Mouse (Mus musculus) c-Kit-positive CD71-positive TER-119-positive erythroid progenitor cells, embryonic 14.5 days (primary cell): ENCODE measurements around the gene Arhgap6.
A peak's percentile ranks its signal among the peaks of the same experiment; 100 is the strongest.

ENCODE experiments used
- DNase-seq: peaks from one replicate; pipeline ENCODE4 v3.0.0-alpha.2; 2013; ENCODE audit warnings: low spot score

The Arhgap6 gene

DNA sequence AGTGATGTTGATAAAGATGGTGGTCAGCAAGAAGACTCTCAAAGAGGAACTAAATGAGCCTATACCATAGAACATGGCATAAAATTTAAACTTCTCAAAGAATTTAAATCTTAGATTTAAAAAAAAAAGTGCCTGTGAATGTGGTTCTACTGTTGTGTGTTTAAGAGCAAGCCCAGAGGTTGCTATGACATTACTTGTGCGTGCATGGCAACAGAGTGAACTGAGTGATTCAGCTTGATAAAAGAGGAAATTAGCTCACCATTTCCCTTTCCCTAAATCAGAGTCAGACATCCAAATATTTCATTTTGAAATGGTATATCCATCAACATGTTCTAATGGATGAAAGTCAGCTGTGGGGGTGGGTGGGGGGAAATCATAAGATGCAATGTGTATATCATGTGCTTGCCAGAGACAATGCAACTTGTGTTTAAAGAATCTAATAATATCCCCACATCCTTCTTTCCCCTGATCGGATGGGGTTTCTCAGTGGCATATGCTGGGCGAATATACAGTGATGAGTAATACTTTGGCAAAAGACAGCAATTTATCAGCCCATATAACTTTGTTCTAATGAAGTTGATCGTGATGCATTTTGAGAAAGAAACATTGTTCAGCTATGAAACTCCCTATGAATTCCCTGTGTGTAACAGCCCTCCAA is 328.3 kb downstream of the Arhgap6 start:
- no peak for DNase-seq

DNA sequence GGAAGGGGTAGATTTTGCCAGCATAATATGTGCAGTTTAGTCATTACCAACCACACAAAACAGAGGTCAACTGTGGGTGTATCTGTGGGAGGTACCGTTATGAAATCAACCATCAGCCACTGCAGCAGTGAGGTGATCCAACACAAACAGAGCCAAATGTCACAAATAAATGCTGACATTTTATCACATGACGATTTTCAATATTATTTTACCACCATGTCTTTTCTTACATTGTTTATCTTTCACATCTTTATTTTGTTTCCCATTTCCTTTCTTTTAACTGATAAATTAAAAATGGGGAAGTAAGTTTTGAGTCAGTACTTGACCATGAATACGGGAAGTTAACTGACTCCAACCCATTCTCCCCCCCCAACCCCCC is 328.9 kb downstream of the Arhgap6 start:
- DNase-seq, result no peak

DNA sequence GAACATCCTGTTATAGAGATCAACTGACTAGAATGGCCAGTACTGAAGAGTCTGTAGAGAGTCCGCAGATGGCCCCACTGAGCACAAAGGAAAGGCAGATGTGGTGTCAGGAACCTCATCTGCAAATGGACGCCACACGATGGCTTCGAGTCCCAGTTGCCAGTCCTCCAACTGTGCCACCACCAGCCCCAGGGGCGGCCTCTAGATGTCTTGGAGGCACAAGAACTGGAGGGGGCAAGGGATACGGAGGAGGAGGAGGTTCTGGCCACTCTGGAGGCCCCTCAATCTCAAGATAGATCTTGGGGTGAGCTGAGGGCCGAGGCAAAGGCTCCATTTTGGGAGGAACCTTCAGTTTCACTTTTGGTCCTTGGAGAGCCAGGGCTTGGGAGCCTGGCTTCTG is 344.9 kb downstream of the Arhgap6 start:
- no peak for DNase-seq

DNA sequence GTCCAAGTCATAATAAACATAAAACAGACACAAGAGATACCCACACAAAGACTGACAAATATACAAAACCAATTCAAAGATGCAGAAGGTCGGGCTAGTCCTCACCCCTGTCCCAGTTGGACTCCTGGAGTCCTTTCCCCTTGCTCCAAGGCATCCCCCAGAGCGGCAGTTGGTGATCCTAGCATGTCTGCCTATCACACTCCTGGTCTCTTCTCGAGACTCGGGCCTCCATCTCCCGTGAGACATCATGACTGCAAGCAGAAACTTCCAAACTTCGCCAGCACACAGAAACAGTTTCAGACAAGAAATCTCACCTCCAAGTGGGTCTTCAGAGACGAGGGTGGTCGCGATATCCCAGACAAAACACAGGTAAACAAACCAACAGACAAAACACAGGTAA is 345.6 kb downstream of the Arhgap6 start:
- no peak for DNase-seq

DNA sequence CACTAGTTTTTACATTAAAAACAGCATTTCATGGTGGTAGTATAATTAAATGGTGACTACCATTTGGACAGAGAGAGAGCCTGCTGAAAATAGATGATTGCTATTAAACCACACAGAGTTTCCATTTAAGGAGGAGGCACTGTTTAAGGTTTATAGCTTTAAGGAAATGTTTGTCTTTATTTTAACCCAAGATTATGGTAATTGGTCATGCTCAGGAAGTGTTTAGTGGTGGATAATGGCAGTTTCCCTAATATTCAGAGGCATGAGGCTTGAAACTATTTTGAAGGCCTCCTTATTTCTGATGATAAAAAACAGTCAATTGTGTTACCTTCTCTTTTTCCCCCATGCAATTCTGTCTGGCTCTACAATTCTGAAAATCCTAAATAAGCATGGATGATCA is 358.9 kb downstream of the Arhgap6 start:
- DNase-seq, result no peak

DNA sequence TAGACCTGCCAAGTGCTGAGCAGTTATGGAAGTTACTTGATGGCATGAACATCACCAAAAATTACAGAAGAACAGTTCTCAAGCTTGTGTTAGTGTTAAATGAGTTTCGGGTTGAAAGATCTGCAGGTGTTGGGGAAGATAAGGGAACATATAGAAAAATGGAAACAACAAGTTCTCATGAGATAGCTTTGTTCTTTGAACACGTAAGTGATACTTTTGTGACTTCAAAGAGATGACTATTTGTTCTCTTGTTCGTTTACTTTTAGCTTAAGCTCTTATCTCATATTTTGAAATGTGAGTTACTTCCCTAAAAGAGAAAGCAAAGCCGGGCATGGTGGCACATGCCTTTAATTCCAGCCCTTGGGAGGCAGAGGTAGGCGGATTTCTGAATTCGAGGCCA is 363.5 kb downstream of the Arhgap6 start:
- peak; percentile 28 for DNase-seq

DNA sequence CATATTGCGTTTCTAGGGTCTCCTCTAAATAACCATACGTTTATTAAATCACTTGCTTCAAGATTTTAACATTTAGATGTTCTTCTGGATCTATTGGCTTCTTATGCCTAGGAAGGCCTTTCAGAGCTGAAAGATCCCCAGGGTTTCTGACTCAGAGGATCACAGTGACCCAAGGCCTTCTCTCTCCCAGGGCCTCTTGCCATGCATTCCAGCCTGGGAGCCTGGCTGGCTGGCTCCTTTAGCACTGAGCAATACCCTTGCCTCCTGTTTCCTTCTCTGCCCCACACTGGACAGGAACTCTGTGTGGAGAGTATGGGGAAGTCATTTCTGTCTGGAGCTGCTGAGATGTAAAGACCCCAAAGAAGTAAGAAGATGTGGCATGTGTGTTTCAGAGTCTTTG is 376.1 kb downstream of the Arhgap6 start:
- DNase-seq, result no peak

DNA sequence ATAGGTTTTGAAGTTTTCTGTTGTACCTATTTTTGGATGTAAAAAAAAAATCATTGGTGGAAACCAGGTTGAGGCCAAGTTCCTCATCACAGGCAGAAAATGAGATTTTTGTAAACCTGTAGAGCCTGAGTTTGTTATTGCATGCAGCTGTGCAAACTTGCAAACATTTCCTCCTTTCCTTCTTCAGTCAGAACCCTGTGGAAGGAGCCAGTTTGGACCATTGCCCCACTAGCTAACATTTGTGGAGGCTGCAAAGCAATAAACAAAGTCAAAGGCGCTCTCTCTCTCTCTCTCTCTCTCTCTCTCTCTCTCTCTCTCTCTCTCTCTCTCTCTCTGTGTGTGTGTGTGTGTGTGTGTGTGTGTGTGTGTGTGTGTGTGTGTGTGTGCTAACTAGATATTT is 378.9 kb downstream of the Arhgap6 start:
- no peak for DNase-seq

DNA sequence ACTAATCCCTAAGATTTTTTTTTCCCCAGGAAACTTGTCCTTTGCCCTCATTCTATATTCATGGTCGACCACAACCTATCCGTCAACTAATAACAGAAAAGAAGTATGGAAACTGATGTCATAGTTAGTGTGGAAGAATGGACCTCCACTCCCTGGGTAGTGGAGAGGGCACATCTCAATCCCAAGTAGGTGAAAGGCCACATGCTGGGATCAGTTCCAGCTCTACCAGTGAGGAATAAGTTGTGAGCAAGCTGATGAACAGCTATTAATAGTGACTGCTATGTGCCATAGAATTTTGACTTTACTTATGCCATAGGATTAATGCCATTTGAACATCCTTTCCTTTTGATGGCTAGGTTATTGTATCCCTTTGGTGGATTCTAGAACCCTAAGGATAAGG is 383.7 kb downstream of the Arhgap6 start:
- no peak for DNase-seq

DNA sequence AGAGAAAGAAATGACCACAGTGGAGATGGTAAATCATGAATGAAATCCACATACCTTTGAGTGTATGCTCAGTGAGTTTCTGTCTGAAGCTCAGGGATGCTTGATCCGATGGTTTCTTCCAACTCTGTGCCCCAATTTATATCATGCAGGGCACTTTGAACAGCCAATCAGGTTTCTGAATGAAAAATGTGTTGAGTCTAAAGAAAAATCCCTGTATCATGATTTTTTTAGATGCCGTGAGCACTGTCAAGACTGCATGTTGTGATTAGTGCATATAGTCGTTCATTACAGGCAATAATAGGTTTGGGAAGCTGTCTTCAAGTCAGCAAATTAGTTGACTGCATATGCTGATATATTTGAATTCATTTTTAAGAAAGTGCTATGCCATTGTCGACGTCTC is 392.2 kb downstream of the Arhgap6 start, which contains the start of gene Amelx:
Gene Amelx (minus strand): TSS at position 101 of the 400 bp plus-strand sequence.
- DNase-seq, result no peak

DNA sequence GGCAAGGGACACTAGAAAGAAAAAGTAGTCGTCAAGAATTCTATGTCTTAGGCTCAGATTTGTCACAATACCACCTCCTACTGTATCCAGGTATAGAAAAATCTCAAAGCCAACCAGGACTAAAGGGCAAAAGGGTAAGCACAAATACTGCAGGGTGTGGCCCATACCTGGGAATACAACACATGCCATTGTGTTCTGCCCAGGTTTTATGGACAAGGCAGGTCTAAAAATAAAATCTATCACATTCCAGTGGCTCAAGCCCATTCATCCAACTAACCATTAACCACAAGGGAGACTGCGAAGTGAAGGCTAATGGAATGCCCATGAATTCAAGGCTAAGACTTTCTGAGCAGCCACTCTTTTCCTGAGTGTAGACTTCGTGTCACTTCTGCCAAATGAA is 415.1 kb downstream of the Arhgap6 start:
- DNase-seq, result no peak

DNA sequence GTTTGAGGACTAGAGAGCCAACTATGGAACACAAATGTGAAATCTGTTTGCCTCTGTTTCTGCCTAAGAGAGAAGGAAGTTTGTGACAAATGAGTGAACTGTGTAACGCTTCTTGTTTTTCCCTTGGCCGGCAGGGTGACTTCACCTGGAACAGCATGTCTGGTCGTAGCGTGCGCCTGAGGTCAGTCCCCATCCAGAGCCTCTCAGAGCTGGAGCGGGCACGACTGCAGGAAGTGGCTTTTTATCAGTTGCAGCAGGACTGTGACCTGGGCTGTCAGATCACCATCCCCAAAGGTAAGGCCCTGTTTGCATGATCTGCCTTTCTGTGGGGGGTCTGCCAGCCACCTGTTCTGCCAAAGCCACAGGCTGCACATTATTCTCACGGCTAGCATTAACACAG is 425.2 kb downstream of the Arhgap6 start:
- DNase-seq, result no peak

DNA sequence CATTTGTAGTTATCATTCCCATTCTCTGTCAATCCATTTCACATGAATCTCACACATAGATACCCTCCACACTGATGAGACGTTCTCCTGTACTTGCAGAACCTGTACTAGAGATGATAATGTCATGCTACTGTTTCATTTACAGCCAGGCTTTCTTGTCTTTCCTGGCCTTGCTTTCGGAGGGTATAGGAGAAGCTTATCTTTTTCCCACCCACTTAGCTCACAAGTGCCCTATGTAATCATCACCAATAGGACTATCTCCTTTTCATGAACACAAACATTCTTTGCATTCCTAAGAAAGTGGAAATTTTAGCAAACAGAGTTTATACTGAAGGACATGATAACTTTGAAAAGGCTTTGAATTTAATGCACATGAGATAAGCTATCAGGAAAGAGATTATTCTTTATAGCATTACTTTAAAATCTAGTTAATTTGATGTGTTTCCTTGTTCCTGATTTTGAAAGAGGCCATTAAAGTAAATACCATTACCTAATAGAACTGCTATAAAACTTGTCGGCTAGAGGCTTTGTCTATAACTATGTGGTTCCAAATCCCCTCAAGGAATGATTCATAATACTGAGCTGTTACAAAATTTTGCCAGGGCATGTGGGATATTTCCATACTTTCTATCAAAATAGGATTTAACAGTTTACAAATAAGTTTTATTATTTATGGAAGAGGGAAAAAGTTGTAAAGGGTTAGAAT is 427.6 kb downstream of the Arhgap6 start:
- DNase-seq, result no peak

DNA sequence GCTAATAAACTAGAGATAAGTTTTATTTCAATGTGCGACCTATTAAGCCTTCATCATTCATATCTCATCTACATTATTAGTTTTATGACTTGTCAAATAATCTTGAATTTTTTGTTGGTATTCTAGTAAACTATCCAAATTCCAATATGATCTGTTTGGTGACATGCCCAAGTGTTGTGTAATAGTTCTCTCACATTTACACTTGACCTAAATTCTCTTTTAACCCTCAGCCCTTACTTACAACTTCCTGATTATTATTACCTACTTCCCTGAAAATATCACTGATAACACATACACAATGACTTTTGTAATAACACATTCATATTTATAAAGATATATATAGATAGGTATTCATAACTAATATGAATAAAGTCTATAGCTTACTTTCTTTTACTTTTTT is 461.0 kb downstream of the Arhgap6 start:
- no peak for DNase-seq

DNA sequence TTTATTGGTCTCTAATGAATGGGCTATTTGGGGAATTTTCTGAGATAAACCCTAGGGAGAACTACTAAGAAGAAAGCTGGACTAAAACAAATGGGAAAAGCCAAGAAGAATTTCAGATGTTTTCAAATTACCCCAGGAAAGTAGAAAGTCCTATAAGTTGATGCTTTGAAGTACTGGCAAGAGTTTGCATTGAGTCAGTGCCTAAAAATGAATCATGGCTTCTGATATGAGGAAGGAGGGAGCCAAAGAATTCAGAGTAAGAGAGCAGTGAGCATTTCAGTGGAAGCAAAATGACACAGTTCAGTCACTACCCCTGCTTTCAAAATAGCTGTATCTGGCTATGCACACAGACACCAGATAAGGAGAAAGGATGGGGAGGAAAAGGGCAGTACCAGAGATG is 461.8 kb downstream of the Arhgap6 start:
- DNase-seq, result no peak

DNA sequence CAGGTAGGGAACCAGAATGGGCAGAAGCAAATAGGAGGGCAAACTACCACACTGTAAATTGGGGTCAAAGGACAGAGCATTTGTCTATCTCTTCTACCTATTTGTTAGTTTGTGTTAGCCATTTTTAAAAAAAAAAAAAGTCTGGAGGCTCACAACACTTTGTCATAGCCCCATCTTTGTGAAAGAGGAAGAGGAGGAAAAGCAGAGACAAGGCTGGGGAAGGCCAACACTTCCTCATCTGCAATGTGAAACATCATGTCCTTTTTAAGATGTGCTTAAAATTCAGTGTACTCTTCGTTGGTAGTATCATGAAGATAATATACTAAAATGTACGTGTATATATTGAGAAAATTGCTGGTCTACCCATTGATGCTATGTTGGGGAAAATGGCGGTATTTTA is 466.1 kb downstream of the Arhgap6 start:
- DNase-seq, result no peak

DNA sequence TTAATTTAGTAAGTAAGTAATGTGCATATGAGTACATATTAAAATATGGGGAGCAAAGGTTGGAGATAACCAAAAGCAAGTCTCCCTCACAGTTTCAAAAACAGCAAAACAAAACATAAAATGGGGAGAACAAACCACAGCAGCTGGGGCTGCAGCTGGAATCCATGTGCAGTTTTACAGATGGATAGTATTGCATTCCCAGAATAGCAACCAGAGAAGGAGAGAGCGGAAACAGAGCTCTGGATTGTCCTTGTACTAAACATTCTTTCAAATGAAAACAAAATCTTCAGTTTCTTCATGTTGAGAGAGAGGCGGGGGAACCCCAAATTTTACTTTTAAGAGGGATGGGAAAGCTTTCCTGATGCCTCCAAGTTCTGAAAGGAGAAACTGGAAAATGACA is 467.3 kb downstream of the Arhgap6 start:
- no peak for DNase-seq

DNA sequence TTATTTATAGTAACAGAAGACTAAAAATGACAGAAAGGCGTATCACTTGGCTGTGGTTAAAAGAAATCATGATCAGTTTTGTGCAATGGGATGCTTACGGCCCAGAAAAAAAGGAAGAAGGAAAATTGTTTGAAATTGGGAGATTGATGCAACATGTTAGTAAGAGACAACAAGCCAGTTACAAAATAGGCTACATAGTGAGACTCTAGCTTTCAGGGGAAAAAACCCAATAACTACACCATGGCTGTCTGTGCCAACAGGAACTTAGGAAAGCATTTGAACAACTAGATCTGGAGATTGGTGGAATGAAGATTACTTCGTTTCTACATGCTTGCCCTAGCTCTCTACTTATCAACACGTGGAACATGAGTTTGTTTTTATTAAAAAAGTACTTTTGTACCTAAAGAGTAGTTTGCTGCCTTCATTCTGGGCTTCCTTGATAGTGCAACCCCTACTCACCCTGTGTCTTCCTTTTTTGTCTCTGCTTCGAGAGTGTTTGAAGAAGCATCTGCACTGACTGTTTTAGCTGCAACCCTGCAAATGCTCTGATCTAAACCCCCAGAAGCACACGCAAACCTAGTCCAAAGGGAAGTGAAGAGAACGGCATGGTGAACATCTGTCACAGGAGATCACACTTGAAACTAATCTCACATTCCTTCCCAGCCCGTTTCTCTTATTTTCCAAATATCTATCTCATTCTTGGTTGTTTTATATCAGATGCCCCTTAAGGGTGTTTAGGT is 468.7 kb downstream of the Arhgap6 start:
- DNase-seq, result no peak

DNA sequence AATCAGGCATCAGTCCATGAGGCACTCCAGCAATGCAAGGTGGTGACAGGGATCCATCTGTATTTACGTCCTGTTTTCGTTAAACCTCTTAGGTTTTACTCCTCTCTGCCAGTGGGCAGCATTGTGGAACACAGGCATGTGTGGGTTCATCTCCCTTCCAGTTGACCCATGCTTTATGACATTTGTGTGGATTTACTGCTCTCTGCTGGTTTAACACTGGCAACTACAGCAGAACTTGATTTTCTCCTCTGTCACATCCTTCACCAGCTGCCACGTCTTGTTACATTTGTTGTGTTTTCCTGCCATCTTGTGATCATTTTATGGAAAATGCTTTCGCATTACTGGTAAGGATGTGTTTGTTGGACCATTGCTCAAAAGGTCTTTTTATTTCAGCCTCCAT is 504.7 kb downstream of the Arhgap6 start:
- no peak for DNase-seq

DNA sequence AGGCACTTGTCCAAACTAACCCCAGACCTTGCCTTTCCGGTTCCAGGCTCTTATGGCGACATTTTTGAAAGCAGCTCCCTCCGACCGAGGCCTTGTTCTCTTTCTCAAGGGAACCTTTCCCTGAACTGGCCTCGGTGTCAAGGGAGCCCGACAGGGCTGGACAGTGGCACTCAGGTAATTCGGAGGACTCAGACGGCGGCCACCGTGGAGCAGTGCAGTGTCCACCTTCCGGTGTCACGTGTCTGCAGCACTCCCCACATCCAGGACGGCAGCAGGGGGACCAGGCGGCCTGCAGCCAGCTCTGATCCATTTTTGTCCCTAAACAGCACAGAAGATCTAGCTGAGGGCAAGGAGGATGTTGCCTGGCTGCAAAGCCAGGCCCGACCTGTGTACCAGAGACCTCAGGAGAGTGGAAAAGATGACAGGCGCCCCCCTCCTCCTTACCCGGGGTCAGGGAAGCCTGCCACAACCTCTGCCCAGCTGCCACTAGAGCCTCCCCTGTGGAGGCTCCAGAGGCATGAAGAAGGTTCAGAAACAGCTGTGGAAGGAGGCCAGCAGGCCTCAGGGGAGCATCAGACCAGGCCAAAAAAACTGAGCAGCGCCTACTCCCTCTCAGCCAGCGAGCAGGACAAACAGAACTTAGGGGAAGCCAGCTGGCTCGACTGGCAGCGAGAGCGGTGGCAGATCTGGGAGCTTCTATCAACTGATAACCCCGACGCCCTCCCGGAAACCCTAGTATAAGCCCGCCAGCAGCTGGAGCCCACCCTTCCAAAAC is 507.6 kb downstream of the Arhgap6 start:
- no peak for DNase-seq

DNA sequence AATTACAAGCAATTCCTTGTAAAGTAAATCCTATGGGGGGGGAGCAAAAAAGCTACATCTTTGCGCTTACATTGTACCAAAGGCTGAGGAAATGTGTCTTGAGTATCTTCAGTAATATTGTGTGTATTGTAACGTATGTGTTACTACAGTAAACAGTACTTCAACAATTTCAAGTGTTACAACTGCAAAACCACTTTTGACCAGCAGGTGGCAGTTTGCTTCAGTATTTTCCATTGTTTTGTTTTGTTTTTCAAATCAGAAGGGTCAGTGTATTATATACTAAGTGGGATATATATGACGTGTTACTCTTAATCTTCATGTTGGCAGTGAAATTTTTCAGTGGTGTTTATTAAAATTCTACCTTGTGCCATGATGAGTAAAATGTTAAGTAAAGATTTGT is 509.0 kb downstream of the Arhgap6 start:
- peak; percentile 61 for DNase-seq

DNA sequence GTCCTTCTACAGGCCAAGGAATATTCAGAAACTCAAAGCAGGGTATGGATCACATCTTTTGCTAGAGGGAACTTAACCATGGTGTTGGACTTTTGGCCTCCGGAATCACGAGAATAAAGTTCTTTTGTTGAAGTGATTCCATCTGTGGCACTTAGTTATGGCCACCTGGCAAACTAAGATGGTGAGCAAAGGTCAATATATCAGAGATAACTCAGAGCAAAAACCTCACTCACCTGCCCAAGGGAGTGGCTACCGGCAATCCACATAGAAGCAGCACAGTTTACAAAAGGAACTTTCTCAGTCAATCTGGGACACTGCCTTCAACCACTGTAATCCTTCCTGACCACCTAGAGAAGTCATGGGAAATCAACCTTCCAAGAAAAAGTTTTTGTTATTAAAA is 513.7 kb downstream of the Arhgap6 start:
- no peak for DNase-seq
